Mouse (Mus musculus) lung, postnatal 0 days (tissue): ENCODE measurements at regions not wholly inside any gene's neighbourhood (a gene's known extent, or its start where the extent isn't known, plus 50 kb on each side); places are given as distances from the start of the nearest gene placed in this dataset.

Experiments
- CTCF ChIP-seq: IDR thresholded peaks from 2 replicates; pipeline ENCODE4 v1.5.1; 2016; ENCODE audit warnings: antibody characterized with exemption, mild to moderate bottlenecking
- EP300 ChIP-seq: IDR thresholded peaks from 2 replicates; pipeline ENCODE4 v1.6.1; 2016; ENCODE audit warnings: antibody characterized with exemption, mild to moderate bottlenecking, control low read depth

GRCm38 (mm10) chr3:137288301-137288942, 52.4 kb upstream of the Emcn start:
- TF ChIP-seq CTCF (no peak), EP300 (no peak)
